Mouse (Mus musculus) olfactory bulb, adult 2 months (tissue): ENCODE measurements around the gene Lyst. TPM values are rescaled to one million over a fixed set of nuclear protein-coding genes. Genes with fewer than 3 reads are reported as not detected.
"Not testable (repeated sequence)": the region's sequence is repeated elsewhere in the genome, so short reads cannot be mapped to it uniquely, and the experiment has no call there.

ENCODE experiments used
- H3K27ac ChIP-seq: fragments of 200-500 bp; 2 replicates; pipeline ENCODE4 v1.5.1; 2012; ENCODE audit warnings: low read depth, low read length; ENCODE audit not compliant: insufficient read depth
- H3K4me1 ChIP-seq: fragments of 200-500 bp; 2 replicates; pipeline ENCODE4 v1.6.1; 2012; ENCODE audit warnings: low read length; ENCODE audit not compliant: control insufficient read depth, insufficient read depth
- H3K4me3 ChIP-seq: fragments of 200-500 bp; 2 replicates; pipeline ENCODE4 v1.5.1; 2012; ENCODE audit warnings: mild to moderate bottlenecking, low read depth, low read length, moderate library complexity; ENCODE audit not compliant: insufficient read depth
- CTCF ChIP-seq: fragments of 200-500 bp; IDR thresholded peaks from 2 replicates; pipeline ENCODE4 v1.5.1; 2012; ENCODE audit warnings: low read depth, mild to moderate bottlenecking, low read length, moderate library complexity; ENCODE audit not compliant: insufficient read depth
- POLR2A ChIP-seq: fragments of 200-500 bp; IDR thresholded peaks from 2 replicates; pipeline ENCODE4 v1.6.1; 2012; ENCODE audit warnings: mild to moderate bottlenecking, low read depth, low read length, moderate library complexity; ENCODE audit not compliant: insufficient read depth
- WGBS: fragments of 180-500 bp; shearing (Covaris S2); methylation state at CpG from one replicate; pipeline ENCODE4 v1.1.7; 2018; 5-methylcytosine and 5-hydroxymethylcytosine counted together
- polyA plus RNA-seq: library from polyadenylated mRNA; stranded (reverse); fragments of >200 nt; gene quantifications from 2 replicates; pipeline ENCODE4 v1.2.4, GENCODE M21; 2012; ENCODE audit warnings: low replicate concordance; ENCODE audit not compliant: missing spikeins, insufficient read depth, insufficient read length

Gene Lyst
- polyA plus RNA-seq, 1 experiment: 50.5 TPM

DNA sequence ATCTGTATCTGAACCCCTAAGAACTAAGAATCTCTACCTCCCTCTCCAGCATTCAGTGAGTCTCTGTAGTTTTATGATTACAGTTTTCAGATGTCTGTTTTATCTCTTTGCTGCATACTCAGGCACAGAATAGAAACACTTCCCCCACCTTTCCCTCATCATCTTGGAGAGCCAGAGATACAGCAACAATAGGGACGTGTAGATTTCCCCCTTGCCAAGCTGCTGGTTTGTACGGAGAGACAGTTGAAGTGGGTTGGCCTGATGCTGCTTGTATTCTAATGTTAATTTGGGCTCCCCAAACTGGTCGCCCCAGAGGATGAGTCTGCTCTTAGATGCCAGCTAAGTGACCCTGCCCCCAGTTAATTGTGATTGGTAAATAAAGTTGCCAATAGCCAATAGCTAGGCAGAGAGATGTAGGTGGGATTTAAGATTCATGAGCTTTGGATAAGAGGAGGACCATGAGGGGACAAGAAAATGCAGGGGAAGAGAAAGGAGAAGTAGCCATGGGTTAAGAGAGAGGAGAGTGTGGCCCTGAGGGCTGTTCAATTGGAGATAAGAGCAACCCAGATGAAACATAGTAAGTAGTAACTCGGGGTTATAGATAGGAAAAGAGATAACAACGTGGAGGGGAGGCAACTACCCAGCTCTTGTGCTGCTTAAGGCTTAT is 205.1 kb downstream of the Lyst start:
- WGBS: 23% methylated on average over 5 of the region's 5 CpGs
- H3K27ac ChIP-seq: peak overlapping the region; percentile 41
- no peak for TF ChIP-seq CTCF
- TF ChIP-seq POLR2A: no peak
- H3K4me1 ChIP-seq: peaks cover 27% of the 10 kb centered on the region
- no peak overlapping the region for H3K4me3 ChIP-seq

DNA sequence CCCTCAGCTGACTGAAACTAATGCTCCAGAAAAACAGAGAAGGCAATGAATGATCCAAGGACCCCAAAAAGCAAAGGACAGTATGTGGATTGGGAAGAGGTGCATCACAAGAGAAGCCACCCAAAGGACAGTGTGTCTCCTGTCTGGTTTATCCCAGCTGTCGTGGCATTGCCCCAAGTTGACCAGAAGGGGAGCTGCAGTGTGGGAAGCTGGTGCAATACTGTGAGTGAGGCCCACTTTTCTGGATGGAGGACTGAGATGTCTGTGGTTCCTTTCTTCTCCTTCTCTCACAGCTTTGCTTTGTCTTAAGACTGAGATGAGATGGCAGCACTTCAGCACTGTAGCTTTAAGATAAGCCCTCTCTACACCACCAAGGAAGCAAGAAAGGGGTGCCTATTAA is 205.9 kb downstream of the Lyst start:
- no peak overlapping the region for H3K4me3 ChIP-seq
- no peak for TF ChIP-seq CTCF

DNA sequence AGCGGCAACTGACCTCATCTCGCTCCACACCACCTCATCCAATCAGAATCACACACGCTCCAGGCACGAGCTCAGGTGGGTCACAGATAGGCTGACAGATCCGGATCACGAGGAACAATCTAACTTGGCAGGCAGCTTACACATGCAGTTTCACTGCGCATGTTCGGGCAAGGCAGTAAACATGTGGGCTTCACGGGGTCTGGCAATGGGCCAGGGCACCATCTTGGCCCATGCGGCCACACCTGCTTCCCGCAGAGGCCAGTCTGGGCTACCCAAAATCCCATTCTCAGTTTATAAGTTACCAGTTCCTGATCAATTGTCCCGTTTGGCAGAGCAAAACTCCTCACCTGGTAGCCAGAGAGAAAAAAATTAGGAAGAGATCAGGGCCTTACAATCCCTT is 207.6 kb downstream of the Lyst start:
- H3K27ac ChIP-seq, H3K4me3 ChIP-seq: not testable (repeated sequence)
- WGBS: 93% methylated on average over 12 of the region's 12 CpGs
- peaks cover 16% of the 10 kb centered on the region for H3K4me1 ChIP-seq

More for the DNA sequence above, 205.9 kb downstream of the Lyst start:
- H3K4me1 ChIP-seq: peaks cover 21% of the 10 kb centered on the region
- no peak overlapping the region for H3K27ac ChIP-seq
- WGBS: 90% methylated on average over 1 of the region's 1 CpGs

DNA sequence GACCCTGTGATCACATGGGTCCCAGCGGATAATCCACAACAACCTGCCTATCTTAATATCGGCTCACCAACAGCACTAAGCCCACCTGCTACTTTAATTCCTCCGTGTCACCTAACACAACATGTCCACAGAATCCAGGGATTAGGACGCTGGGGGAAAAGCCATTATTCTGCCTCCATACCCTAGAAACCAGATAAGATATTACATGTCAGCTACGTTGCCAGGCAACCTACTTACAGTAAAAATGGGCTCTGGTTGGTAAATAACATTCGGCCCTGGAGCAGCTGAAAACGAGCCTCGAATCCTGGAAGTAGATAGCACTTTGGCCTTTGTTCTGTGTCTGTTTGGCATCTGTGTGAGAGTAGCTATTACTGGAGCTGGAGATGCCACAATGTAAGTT is 208.6 kb downstream of the Lyst start:
- WGBS: 38% methylated on average over 8 of the region's 8 CpGs
- H3K4me3 ChIP-seq: no peak overlapping the region
- no peak for TF ChIP-seq CTCF
- no peak for TF ChIP-seq POLR2A
- peak overlapping the region; percentile 53 for H3K27ac ChIP-seq
- peaks cover 23% of the 10 kb centered on the region for H3K4me1 ChIP-seq

DNA sequence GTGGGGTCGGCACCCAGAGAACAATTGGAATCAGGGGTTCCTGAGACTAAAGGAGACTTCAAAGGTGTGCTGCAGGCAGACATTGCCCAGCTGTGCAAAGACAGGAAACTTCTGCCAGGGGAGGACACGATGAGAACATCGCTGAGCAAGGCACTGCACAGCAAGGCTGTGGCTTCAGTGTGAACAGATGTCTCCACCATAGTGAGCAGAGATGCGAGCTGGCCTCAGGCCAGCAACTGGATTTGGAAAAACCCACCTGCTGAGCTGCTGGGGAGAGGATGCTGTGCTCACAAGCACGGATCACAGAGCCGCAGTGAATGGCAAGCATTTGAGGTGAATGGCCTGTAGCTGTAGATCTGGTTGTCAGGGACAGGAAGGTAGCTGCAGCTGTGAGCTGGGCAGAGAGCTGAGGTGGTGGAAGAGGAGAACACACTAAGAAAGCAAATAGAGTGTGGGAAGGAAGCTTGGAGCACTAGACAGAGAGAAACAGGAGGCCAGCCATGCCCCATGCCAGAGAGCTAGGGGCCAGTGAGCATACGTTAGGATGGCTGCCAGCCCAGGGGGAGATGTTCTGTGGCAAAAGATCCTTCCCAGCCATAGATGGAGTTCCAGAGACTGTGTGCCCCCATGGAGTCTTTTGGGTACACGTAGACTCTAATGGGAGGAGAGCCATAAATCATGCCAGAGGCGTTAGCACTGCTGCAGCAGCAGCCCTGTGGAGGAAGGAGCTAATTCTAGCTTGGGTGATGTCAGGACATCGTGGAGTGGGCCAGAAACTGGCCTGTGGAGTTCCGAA is 218.3 kb downstream of the Lyst start:
- Histone ChIP-seq H3K4me3 (no peak overlapping the region), H3K4me1 (peaks cover 29% of the 10 kb centered on the region), H3K27ac (peak overlapping the region; percentile 68)
- no peak for TF ChIP-seq CTCF
- TF ChIP-seq POLR2A: no peak
- WGBS: 16% methylated on average over 11 of the region's 11 CpGs

DNA sequence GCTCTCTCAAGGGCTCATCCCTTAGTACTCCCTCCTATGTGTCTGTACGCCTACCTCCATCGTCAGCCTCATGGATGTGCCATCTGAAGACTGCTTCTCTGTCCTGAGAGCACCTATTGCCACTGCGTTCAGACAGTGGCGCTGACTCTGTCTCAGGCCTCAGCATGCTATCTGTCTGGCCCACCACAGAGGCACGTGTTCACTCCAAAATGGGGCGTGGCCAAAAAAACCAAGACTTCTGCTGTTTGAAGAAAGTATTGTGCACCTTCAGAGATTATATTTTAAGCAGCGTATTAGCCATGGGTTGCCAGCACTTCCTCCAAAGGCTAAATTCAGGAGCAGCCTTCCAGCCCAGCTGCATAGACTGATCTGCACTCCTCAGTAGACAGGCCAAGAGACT is 220.7 kb downstream of the Lyst start:
- Histone ChIP-seq H3K4me3 (no peak overlapping the region), H3K4me1 (peaks cover 23% of the 10 kb centered on the region), H3K27ac (peak overlapping the region; percentile 29)
- no peak for TF ChIP-seq CTCF
- TF ChIP-seq POLR2A: no peak
- 74% methylated on average over 7 of the region's 7 CpGs for WGBS

GRCm38 (mm10) chr13:13818696-13819095 is 228.5 kb downstream of the Lyst start:
- TF ChIP-seq CTCF: no peak
- no peak for TF ChIP-seq POLR2A
- Histone ChIP-seq H3K27ac (peak overlapping the region; percentile 97), H3K4me1 (peaks cover 9% of the 10 kb centered on the region), H3K4me3 (no peak overlapping the region)
- 78% methylated on average over 3 of the region's 3 CpGs for WGBS

DNA sequence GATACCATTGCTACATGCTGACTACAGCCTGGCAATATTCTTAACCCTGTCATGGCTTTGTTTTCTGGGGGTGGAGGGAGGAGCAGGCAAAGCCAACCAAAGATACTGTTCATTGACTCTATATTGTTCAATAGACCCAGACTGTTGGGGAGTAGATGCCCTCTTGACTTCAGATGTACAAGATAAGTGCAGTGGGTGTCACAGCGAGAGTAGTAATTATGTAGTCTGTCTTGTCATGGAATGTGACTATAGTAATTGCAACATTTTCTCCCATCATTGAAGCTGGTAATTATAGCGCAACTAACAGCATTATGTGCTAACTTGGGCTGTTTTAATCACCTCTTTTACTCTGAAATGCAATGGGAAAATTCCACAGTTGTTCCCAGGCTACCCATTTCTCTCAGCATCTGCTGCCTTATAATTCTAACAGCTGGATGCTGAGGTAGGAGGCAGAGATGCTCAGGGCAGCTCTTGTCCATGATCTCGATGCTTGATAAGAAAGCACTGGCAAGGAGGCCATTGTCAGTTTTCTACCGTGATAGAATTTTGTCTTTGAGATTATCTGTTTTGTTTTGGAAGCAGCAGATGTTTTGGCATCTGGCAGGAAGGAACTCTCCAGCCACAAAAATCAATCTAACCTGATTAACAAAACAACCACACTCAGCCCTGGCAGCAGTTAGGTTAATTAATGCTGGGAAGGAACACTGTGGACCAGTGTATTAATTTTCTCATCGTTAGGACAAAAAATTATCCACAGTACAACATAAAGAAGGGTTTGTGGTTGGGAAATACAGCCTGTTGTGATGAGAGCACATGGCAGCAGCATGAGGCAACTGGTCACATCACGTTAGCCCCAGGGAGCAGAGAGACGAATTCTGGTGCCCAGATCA is 230.3 kb downstream of the Lyst start:
- H3K27ac ChIP-seq: peak overlapping the region; percentile 99
- TF ChIP-seq POLR2A (no peak), CTCF (no peak)
- H3K4me1 ChIP-seq: peaks cover 12% of the 10 kb centered on the region
- 20% methylated on average over 7 of the region's 7 CpGs for WGBS
- H3K4me3 ChIP-seq: no peak overlapping the region

DNA sequence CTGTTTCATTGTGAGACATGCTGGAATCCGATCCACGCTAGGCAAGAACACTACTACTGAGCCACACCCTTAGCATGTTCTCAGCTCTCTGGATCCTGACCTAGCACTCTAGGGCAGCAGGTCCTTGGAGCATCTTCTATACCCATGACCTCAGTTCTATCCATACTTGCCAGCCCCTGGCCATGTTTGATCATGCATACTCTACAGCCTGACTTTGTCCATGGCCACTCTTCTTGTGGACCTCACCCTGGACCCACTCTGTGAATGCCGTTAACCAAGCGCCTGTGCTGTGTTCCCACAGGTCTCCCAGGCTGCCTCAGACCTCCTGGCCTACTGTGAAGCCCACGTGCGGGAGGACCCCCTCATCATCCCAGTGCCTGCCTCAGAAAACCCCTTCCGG is 234.7 kb downstream of the Lyst start:
- H3K4me3 ChIP-seq: no peak overlapping the region
- 82% methylated on average over 7 of the region's 7 CpGs for WGBS
- H3K27ac ChIP-seq: peak overlapping the region; percentile 71
- no peak for TF ChIP-seq POLR2A
- no peak for TF ChIP-seq CTCF
- H3K4me1 ChIP-seq: peaks cover 22% of the 10 kb centered on the region
